Mouse (Mus musculus) neural tube, embryonic 10.5 days (tissue): ENCODE data around the gene Maml2.

Experiments
- DNase-seq: peaks from one replicate; pipeline ENCODE4 v3.0.0-alpha.2; 2017; ENCODE audit warnings: low spot score; ENCODE audit errors: extremely low spot score

Maml2 gene

GRCm38 (mm10) chr9:13525561-13526255 lies 228.0 kb downstream of the Maml2 start:
- no peak for DNase-seq

- DNase-seq, result no peak
Measured at GRCm38 (mm10) chr9:13530575-13530974, 232.8 kb downstream of the Maml2 start.

- DNase-seq, result no peak
Measured at GRCm38 (mm10) chr9:13533076-13533707, 235.4 kb downstream of the Maml2 start.

- no peak for DNase-seq
Measured at GRCm38 (mm10) chr9:13535803-13536202, 238.0 kb downstream of the Maml2 start.

DNA sequence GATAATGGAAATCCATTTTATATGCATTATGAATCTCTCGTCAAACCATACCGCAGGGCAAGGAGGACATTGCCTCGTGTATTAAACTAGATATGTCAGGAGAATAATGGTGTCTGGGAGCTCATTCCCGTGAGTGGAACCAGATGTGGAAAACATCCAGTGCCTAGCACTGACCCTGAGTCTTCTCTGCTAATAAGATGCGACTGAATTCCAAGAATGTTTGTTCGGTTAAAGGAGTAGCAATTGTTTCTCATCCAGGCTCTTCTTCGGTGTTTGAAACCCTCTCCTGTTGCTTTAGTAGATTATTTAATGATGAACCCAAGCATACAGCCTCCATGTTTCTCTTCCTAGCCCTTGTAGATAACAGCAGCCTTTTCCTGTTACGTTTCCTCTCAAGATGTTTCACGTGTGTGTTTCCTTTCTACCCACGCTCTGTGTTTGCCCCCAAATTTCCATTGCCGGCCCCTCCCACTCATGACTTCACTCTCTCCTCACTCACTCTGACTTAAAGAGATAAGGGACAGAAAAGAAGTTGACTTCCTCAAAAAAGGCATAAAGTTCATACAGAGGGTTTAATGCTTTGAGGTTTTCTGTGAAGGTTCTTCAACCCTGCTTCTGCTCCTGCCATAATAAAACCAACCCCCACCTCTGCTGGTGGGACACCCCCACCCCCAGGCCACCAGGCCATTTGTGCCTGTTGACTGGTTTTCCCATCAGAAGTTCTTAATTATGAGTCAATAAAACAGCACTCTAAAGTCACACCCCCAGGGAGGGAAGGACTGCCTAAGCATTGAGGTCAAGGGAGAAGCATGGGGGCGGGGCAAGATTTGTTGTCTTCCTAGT lies 238.9 kb downstream of the Maml2 start:
- no peak for DNase-seq

- DNase-seq, result no peak
Measured at GRCm38 (mm10) chr9:13538200-13538599, 240.4 kb downstream of the Maml2 start.

GRCm38 (mm10) chr9:13539535-13539934 lies 241.8 kb downstream of the Maml2 start:
- no peak for DNase-seq

DNA sequence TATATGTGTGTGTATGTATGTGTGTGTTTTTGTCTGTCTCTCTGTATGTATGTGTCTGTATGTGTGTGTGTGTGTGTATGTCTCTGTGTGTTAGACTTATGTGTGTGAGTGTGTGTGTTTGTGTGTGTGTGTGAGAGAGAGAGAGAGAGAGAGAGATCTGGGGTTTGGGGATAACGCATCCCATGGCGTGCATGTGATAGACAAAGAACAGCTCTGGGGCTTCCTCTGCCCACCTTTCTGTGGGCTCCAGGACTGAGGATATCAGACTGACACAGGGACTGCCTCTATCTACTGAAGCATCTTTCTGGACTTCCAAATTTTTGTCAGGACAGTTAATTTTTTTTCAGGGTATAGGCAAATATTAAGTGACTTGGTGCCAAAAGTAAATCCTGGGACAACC lies 242.5 kb downstream of the Maml2 start:
- no peak for DNase-seq

DNA sequence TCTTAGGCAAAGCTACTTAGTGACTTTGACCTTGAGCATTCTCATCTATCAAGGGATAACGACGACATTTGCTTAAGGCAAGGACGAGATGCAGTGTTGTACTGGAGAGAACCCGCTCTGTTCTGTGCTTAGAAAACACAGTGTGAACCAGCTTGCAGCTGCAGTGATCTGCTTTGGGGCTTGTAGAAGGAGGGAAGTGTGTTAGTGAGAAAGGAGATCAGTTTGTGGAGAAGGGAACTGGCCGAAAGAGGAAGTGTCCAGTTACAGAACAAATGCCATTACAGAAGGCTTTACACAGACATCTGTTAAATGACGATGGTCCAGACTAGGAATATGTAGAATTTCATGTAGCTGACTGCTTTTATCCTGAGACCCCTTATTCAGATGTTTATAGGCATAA lies 243.0 kb downstream of the Maml2 start:
- no peak for DNase-seq

DNA sequence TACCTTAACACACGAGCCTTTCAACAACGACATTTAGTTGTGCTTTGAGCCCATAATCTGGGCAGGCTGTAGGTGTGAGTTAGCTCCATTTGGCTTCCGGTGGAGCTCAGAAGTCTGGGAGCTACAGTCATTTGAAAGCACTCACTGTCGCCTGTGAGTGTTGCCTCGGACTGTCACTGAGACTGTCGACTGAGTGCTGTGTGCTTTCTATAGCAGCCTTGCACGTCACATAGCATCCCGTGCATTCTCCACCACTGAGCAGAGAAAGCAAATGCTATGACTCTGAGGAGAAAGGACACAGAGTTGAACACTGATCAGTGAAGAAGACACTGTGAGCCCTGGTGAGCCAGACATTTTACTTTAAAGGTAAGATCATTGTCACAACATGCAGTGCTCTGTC lies 245.4 kb downstream of the Maml2 start:
- no peak for DNase-seq

DNA sequence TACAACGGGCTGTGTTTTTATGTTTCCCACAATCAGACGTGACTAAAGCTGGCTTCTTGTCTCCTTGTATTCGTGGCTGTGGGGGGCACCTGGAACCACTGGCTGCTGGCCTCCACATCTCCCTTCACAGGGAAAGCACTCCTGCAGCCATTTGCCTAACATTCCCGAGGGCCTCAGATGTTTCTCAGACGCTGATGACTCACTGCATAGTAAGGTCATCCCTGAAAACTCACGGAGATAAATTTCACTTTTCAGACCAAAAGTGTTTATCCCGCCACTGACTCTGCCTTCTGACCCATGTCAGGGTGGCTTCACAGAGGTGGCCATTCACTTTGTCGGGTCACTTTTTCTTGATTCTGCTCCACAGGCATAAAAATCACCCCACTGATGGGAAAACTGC lies 246.4 kb downstream of the Maml2 start:
- no peak for DNase-seq

- DNase-seq, result no peak
Measured at GRCm38 (mm10) chr9:13545726-13546125, 248.0 kb downstream of the Maml2 start.

DNA sequence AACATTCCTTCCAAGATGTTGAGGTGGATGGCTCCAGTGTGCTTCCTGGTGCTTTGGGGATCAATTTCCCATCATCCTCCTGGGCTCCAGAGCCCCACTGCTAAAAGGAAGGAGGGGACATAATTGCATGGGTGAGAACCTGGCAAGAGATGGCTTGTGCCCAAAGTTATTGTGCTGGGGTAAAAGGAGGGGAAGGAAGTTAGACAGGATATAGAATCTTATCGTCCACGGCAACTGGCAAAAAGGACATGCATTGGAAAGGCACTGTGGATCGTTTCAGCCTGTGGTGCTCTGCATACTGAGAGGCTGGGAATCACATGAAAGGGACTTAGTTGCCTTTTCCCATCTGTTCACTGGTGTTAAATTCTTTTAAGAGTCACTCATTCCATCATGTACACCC lies 252.2 kb downstream of the Maml2 start:
- no peak for DNase-seq

DNA sequence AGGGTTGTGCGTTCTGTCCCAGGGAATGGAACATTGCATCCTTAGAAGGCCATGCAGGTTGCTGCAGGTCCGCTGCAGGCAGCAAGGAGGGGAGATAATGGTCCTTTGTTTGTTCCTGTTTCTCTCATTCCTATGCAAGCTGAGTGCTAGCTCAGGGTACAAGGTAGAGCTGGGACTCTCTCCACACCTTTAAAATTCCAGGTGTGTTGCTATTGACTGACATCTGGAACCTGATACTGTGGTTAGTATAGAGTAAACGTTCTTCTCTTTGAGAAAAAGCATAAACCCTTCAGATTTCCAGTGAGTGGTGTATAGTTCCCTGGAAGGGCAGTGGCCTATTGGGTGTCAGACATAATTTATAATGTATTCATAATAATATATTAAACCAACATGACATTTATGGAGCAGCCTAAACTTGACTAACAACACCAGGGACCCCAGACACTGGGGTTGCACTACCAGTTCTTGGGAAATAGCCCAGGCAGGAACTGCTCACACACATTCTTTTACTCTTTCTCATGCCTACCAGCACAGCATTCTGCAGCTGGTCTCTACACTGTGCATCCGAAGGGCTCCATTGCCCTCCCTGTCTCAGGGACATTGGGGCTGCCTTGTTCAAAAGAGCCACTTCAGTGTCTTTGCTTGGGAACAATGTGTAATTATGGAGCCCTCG lies 254.8 kb downstream of the Maml2 start:
- no peak for DNase-seq

- no peak for DNase-seq
Measured at GRCm38 (mm10) chr9:13554773-13555172, 257.0 kb downstream of the Maml2 start.

GRCm38 (mm10) chr9:13555973-13556481 lies 258.3 kb downstream of the Maml2 start:
- DNase-seq, result no peak

DNA sequence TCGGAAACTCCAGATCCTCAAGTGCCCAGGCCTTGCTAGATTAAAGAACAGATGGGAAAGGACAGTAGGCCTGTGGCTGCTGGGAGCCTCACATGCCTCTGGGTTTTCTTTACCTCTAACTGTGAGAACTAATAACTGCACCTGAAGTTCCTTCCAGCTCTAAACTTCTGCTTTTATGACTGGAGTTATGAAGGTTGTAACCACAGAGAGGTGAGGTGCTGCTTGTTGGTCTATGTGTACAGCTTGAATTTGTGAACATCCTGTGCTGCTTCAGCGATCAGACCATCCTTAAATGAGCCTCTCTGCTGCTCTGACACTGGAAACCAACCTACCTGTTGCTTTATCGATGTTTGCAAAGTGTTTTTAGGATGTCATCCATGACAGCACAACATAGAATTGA lies 258.9 kb downstream of the Maml2 start:
- DNase-seq, result no peak

GRCm38 (mm10) chr9:13558811-13559372 lies 261.1 kb downstream of the Maml2 start:
- no peak for DNase-seq

- DNase-seq, result no peak
Measured at GRCm38 (mm10) chr9:13560651-13561050, 262.9 kb downstream of the Maml2 start.

- no peak for DNase-seq
Measured at GRCm38 (mm10) chr9:13561335-13561734, 263.6 kb downstream of the Maml2 start.
